Mouse (Mus musculus) CH12.LX (cell line): ENCODE measurements around the gene Itprid2.

Experiments
- CHD1 ChIP-seq: IDR thresholded peaks from 2 replicates; pipeline ENCODE4 v1.6.1; 2012; ENCODE audit warnings: low read depth, low read length, improper control_type of control experiment, inconsistent platforms
- CTCF ChIP-seq, 2 experiments: IDR thresholded peaks in 1 of 2; conservative IDR thresholded peaks in 1 of 2; 2 replicates each; pipeline ENCODE4 v1.5.1; 2011 to 2012; ENCODE audit warnings: low read depth in 2 of 2, low read length in 2 of 2, improper control_type of control experiment in 1 of 2, inconsistent platforms in 1 of 2, mild to moderate bottlenecking in 1 of 2, moderate library complexity in 1 of 2
- ETS1 ChIP-seq: conservative IDR thresholded peaks from 2 replicates; pipeline ENCODE4 v1.6.1; 2012; ENCODE audit warnings: low read depth, mild to moderate bottlenecking, inconsistent platforms, low read length, improper control_type of control experiment, moderate library complexity
- IRF4 ChIP-seq: IDR thresholded peaks from 2 replicates; pipeline ENCODE4 v1.6.1; 2014; ENCODE audit warnings: low read depth, mild to moderate bottlenecking, inconsistent platforms, low read length, improper control_type of control experiment
- MAZ ChIP-seq: IDR thresholded peaks from 2 replicates; pipeline ENCODE4 v1.6.1; 2012; ENCODE audit warnings: low read depth, mild to moderate bottlenecking, inconsistent platforms, low read length, improper control_type of control experiment, moderate library complexity
- ZC3H11A ChIP-seq: IDR thresholded peaks from 2 replicates; pipeline ENCODE4 v1.6.1; 2012; ENCODE audit warnings: low read depth, mild to moderate bottlenecking, inconsistent platforms, low read length, improper control_type of control experiment

DNA sequence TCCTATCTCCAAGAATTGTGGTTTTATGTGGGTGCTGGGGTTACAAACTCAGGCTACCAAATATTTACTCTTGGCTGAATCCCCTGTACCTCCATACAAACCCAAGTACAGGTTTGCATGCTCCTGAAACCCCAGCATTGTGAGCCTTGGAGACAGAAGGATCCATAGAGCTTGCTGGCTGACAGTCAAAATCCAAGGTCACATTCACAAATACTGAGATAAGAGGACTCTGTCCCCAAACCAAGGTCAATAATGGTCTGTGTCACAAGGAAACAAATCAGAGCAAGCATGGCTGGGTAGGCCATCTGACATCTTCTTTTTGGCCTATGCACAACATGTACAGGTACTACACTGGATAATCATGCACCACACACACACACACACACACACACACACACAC lies 82.7 kb downstream of the Itprid2 start:
- TF ChIP-seq CTCF (conservative IDR thresholded peaks at IDR 0.05 in 1 of 2, IDR thresholded peaks at IDR 0.05 in 1 of 2; ENCODE audit: low read depth in 2 of 2, low read length in 2 of 2): no peak
- no peak for TF ChIP-seq CHD1
- TF ChIP-seq MAZ: no peak
- TF ChIP-seq ZC3H11A: no peak
- TF ChIP-seq ETS1: no peak
- no peak for TF ChIP-seq IRF4
